Mouse (Mus musculus): ENCODE measurements around the gene Clrn2.
"Not testable (repeated sequence)": the region's sequence is repeated elsewhere in the genome, so short reads cannot be mapped to it uniquely, and the experiment has no call there.

Gene Clrn2

GRCm38 (mm10) chr5:45453451-45453850, at the start of gene Clrn2:
Gene Clrn2 (plus strand): TSS chr5:45453751.
- DNase-seq (ENCODE audit: low spot score), result no peak

GRCm38 (mm10) chr5:45406129-45406528, 47.4 kb upstream of the Clrn2 start:
- DNase-seq (ENCODE audit: low spot score), result no peak

- no peak for DNase-seq (ENCODE audit: low spot score)
Observed at GRCm38 (mm10) chr5:45416478-45416877, 37.1 kb upstream of the Clrn2 start.

- DNase-seq (ENCODE audit: low spot score), result no peak
Observed at GRCm38 (mm10) chr5:45417859-45418443, 35.6 kb upstream of the Clrn2 start.

GRCm38 (mm10) chr5:45419841-45420638, 33.5 kb upstream of the Clrn2 start:
- DNase-seq (ENCODE audit: low spot score), result peak; percentile 49

GRCm38 (mm10) chr5:45421881-45422844, 31.4 kb upstream of the Clrn2 start:
- no peak for DNase-seq (ENCODE audit: low spot score)

GRCm38 (mm10) chr5:45424021-45424886, 29.3 kb upstream of the Clrn2 start:
- DNase-seq (ENCODE audit: low spot score), result peak; percentile 78

- DNase-seq (ENCODE audit: low spot score), result not testable (repeated sequence)
Observed at GRCm38 (mm10) chr5:45425771-45426170, 27.8 kb upstream of the Clrn2 start.

- DNase-seq (ENCODE audit: low spot score), result no peak
Observed at GRCm38 (mm10) chr5:45426416-45427034, 27.0 kb upstream of the Clrn2 start.

- no peak for DNase-seq (ENCODE audit: low spot score)
Observed at GRCm38 (mm10) chr5:45427891-45428290, 25.7 kb upstream of the Clrn2 start.

- no peak for DNase-seq (ENCODE audit: low spot score)
Observed at GRCm38 (mm10) chr5:45435967-45436950, 17.3 kb upstream of the Clrn2 start.

GRCm38 (mm10) chr5:45437826-45438225, 15.7 kb upstream of the Clrn2 start:
- DNase-seq (ENCODE audit: low spot score), result no peak

GRCm38 (mm10) chr5:45438301-45438700, 15.2 kb upstream of the Clrn2 start:
- no peak for DNase-seq (ENCODE audit: low spot score)

GRCm38 (mm10) chr5:45441124-45441523, 12.4 kb upstream of the Clrn2 start:
- DNase-seq (ENCODE audit: low spot score), result no peak

- DNase-seq (ENCODE audit: low spot score), result no peak
Observed at GRCm38 (mm10) chr5:45441745-45442144, 11.8 kb upstream of the Clrn2 start.

GRCm38 (mm10) chr5:45444130-45444832, 9.3 kb upstream of the Clrn2 start:
- DNase-seq (ENCODE audit: low spot score), result no peak

- DNase-seq (ENCODE audit: low spot score), result peak; percentile 16
Observed at GRCm38 (mm10) chr5:45448676-45449075, 4.9 kb upstream of the Clrn2 start.

- peak; percentile 22 for DNase-seq (ENCODE audit: low spot score)
Observed at GRCm38 (mm10) chr5:45449206-45449605, 4.3 kb upstream of the Clrn2 start.
